Mouse (Mus musculus): ENCODE data around the gene Fbxl17.

The Fbxl17 gene

DNA sequence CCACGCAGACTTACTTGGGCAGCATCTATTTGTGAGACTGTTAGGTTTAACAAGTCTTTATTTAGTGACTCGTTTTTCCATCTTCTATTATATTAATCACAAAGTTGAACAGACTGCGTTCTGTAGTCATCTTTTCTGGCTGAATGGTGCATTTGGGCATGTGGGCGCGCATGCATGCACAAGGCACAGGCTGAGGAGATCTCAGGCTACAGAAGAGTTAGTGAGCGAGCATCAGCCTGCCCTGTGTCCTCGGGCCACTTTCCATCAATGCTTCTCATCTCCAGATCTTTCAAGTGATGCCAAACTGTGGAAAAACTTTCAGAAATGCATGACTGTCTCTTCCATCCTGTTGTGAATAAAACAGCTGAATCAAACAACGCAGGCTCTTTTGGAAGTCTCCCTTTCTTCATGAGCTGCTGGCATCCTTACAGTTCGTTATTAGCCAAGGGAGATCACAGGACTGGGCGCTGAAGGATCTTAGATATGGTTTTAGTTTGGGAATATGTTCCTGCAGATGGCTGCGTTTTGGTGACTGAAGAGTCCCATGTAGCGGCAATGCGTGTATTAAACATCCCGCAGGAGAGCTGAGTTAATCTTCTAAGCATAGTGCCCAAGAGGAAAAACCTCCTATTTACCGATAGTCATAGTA is 442.0 kb downstream of the Fbxl17 start:
- no peak for DNase-seq (ENCODE audit: low read depth, low spot score)

- DNase-seq (ENCODE audit: low read depth, low spot score): no peak
Measured at GRCm38 (mm10) chr17:63056976-63057375, 442.8 kb downstream of the Fbxl17 start.

DNA sequence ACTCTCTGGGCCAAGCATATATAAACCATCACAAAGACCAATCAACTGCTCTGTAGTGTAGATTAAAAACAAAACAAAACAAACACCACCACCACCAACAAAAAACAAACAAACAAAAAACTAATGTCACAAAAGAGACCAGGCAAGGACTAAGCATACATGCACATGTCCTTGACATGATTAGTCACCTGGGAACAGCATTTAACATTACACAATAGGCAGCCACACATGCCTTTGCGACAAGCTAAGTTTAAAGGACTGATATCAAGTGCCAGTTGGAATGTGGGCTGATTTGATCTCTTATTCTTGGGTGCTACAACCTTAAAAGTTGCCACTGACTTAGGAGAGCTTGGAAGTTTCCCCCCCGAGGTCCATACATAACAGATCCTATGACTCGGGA is 446.5 kb downstream of the Fbxl17 start:
- DNase-seq (ENCODE audit: low read depth, low spot score): no peak

DNA sequence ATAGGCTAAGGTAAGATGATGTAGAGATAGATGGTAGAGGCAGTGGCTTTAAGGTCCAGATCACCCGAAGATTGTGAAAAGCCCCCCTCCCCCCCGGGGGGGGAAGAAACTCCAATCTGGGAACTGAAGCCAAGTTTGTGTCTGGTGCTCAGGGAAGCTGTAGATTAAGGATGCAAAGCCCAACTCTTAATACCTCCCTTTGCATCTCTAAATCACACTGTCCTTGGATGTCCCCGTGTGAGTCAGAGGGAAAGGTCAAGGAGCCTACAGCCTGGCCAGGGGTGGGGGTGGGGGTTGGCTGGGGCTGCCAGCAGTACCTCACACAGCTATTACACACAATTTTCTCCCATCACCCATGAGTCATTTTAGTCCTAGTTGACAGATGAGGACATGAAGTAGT is 453.4 kb downstream of the Fbxl17 start:
- no peak for DNase-seq (ENCODE audit: low read depth, low spot score)

GRCm38 (mm10) chr17:63045297-63045696 is 454.5 kb downstream of the Fbxl17 start:
- peak; percentile 26 for DNase-seq (ENCODE audit: low read depth, low spot score)

DNA sequence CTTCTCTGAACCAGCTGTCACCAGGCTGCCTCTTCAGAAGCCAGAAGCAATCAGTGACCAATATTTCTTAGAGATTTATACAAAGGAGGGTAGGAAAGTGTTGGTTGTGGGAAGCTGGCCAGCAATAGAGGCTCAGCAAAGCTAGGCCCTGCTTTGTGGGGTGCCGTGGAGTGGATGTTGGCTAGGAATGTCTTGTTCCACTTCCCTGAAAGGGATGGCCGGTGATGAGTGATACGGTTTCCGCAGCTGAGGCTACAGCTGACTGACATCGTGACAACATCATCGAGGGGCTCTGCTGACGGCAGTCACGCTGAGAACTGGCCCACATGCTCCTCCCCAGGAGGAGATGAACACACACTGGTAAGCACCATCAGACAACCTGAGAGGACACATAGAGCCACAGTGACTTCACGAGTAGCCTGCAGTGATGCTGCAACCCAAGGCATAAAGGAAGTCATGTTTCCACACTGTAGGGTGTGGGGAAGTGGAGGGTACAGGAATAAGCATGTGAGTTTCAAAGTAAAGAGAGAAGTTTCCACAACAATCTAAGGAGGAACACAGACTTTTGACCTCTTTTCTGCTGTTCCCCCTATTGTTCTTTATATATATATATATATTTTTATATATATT is 456.7 kb downstream of the Fbxl17 start:
- DNase-seq (ENCODE audit: low read depth, low spot score): no peak

GRCm38 (mm10) chr17:63037562-63037961 is 462.3 kb downstream of the Fbxl17 start:
- no peak for DNase-seq (ENCODE audit: low read depth, low spot score)

GRCm38 (mm10) chr17:63033141-63033540 is 466.7 kb downstream of the Fbxl17 start:
- DNase-seq (ENCODE audit: low read depth, low spot score): no peak

DNA sequence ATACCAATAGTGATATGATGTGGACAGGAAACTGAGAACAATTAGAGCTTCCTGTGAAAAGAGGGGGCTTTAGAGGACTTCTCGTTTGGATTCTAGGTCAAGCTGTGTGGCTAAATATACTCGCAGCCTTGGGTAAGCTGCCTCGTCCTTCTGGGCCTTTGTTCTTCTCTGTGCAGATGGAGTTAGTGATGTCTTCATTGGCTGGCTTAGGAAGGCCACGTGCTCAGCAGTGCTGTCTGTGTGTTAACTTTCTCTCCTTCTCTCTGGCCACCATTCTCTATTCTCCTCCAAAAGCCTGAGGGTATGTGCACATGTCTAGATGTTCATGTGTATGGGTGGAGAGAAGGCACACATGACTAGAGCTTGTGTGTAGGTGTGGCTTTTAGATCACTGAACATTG is 470.7 kb downstream of the Fbxl17 start:
- DNase-seq (ENCODE audit: low read depth, low spot score): no peak

DNA sequence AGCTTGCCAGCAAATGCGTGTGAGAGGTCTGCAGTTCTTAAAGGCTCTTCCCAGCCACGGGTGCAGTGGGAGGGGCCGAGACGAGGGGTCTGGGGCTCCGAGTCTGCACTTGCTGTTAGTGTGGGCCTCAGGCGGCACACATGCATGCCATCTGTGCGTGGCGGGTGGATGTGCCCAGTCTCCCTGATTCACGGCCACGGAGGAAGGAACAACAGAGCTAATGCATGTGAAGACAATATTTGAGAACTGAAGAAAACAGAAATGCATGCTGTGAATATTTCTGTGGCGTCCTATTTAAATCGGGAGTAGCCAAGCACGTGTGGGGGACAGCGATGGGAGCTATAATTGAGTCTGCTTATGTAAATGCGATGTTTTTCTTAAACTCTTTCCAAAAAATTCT is 474.6 kb downstream of the Fbxl17 start:
- DNase-seq (ENCODE audit: low read depth, low spot score): peak; percentile 43

- DNase-seq (ENCODE audit: low read depth, low spot score): no peak
Measured at GRCm38 (mm10) chr17:63017605-63018167, 482.1 kb downstream of the Fbxl17 start.

DNA sequence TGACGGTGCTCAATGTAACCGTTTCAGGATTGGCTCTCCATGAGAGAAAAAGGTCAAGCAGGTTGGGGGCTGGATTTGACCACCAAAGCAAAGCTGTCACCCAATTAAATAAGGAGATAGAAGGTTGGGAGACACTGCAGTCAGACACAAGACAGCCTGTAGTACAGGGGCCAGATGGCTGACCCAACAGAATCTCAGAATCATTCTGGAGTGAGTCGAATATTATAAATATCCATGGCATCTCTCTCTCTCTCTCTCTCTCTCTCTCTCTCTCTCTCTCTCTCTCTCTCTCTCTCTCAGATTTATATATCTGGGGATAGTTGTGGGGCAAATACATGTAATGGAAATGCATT is 487.3 kb downstream of the Fbxl17 start:
- no peak for DNase-seq (ENCODE audit: low read depth, low spot score)

- DNase-seq (ENCODE audit: low read depth, low spot score): no peak
Measured at GRCm38 (mm10) chr17:63011893-63012570, 487.8 kb downstream of the Fbxl17 start.

DNA sequence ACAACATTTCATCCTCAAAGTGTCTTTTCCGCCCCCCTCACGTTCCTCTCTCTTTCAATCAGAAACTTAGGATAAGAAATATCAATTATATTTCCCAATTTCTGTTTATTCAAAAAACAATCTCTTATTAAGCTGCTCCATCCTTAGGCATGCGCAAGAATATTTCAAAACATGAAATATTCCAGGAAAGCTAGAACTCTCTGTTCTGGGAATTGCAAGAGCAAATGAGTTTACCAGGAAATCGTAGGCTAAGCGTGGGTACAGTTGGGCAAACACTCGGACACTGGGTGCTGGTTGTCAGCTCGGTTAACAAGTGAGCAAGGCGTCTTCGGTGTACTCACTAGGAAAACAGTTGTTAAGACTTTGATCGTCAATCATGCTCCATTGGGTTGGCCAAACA is 489.0 kb downstream of the Fbxl17 start:
- DNase-seq (ENCODE audit: low read depth, low spot score): no peak

DNA sequence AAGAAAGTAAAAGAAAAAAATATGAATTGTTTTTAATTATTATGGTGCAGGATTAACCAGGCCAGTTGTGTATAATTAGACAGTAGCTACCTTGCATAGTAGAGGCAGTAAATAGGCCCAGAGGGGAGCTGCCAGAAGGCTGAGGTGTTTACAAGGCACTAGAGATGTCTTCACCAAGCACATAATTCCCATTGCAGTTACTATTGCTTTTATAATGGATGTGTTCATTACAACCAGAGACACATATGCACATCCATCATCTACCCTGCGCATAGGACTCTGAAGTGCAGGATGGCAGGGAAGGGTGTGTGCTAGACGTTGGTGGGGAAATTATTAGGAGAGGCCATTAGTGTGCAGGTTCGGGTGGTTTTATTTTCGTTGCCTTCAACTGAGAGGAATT is 491.0 kb downstream of the Fbxl17 start:
- DNase-seq (ENCODE audit: low read depth, low spot score): no peak

DNA sequence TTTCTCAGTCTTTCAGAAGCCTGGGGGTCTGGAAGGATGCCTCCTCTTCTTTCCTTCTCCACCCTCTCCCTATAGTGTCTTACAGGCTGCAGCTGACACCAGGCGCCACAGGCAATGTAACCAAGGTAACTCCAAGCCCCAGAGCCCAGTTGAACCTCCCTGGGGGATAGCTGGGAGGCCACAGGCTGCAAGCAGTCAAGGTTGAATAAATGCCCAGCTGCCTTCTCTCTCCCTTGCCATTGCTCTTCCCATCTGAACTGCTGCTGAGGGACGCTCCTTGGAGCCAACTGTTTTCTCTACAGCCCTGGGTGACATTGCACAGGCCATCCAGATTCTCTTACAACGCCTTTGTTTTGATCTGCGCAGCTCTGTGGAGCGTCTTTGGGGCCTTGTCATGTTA is 491.5 kb downstream of the Fbxl17 start:
- DNase-seq (ENCODE audit: low read depth, low spot score): peak; percentile 73

GRCm38 (mm10) chr17:63007876-63008275 is 491.9 kb downstream of the Fbxl17 start:
- no peak for DNase-seq (ENCODE audit: low read depth, low spot score)
